Mouse (Mus musculus): ENCODE results near the gene Ulk4. TPM values are rescaled to one million over a fixed set of nuclear protein-coding genes. Genes with fewer than 3 reads are reported as not detected.

Ulk4 gene
- total RNA-seq, 1 experiment from 2014 or later, result 4.0 TPM

GRCm38 (mm10) chr9:121132549-121132948, 144.4 kb downstream of the Ulk4 start:
- ATAC-seq (ENCODE audit: extremely low read depth, insufficient number of reproducible peaks, low FRiP score, poor library complexity, severe bottlenecking), result no peak

GRCm38 (mm10) chr9:121129533-121129932, 147.5 kb downstream of the Ulk4 start:
- ATAC-seq (ENCODE audit: extremely low read depth, insufficient number of reproducible peaks, low FRiP score, poor library complexity, severe bottlenecking), result no peak

DNA sequence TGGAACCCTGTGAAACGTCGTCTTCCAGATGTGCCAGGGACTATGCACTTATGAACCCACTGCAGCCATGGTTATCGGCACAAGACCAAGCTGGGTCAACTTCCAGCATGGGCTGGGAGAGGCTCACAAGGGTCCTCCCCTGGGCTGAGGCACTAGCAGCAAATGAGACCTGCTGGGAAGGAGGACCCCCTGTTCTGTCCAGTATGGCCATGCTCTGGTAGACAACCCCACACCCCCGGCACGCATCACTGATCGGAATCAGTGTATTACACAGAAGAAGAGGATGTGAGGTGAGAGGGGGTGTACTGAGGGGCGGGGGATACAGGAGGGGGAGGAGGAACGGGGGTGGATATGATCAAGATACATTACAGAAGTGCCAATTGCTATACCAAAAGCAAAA, 148.1 kb downstream of the Ulk4 start:
- no peak for ATAC-seq (ENCODE audit: extremely low read depth, insufficient number of reproducible peaks, low FRiP score, poor library complexity, severe bottlenecking)

DNA sequence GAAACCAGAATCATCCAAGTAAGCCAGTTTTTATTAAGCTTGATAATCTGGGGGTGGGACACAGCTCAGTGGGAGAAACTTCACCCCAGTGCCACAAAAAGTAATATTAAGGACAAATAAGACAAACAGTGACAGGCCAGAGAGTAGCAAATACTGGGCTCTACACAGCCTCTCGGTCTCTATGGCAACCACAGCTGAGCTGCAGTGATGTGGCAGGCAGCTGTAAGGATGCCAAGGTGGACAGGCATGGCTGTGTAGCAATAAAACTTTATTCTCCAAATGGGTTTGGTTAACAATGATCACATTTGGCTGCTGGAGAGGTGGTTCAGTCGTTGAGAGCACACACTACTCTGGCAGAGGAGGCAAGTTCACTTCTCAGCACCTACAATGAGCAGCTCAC, 150.0 kb downstream of the Ulk4 start:
- ATAC-seq (ENCODE audit: extremely low read depth, insufficient number of reproducible peaks, low FRiP score, poor library complexity, severe bottlenecking), result no peak

DNA sequence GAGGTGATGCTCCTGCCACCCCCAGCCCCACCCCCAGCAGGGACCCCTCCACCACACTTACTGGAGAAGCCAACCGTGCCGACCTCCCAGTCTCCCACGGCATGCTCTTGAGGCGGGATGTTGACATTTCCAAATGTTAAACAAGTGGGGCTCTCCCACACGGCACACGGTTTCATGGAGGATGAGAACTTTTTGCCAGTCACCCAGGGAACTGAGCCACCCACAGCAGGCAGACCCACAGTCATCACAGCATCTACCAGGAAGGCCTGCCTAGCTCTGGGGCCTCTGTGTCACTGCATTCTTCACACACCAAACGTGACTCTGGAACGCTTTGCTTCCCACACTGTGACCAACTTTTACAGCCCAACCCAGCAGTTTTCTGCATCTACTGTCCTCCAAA, 152.3 kb downstream of the Ulk4 start:
- ATAC-seq (ENCODE audit: extremely low read depth, insufficient number of reproducible peaks, low FRiP score, poor library complexity, severe bottlenecking), result no peak

DNA sequence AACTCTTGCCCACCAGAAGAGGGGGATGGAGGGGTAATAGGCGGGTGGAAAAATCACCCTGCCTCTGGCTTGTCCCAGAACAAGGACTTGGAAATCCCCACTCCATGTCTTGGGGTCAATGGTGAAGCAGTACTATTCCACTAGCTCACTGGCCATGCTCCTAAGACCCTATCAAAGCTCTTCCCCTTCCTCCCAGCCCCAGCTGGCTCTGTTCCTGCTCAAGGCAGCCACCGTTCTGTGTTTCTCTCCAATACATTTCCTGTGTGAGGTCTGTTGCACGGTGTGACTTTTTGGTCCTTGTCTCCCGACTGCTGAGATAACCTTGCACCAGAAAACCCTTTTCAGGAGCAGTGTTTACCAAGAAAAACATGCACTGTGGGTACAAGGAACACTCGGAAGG, 155.0 kb downstream of the Ulk4 start:
- no peak for ATAC-seq (ENCODE audit: extremely low read depth, insufficient number of reproducible peaks, low FRiP score, poor library complexity, severe bottlenecking)

DNA sequence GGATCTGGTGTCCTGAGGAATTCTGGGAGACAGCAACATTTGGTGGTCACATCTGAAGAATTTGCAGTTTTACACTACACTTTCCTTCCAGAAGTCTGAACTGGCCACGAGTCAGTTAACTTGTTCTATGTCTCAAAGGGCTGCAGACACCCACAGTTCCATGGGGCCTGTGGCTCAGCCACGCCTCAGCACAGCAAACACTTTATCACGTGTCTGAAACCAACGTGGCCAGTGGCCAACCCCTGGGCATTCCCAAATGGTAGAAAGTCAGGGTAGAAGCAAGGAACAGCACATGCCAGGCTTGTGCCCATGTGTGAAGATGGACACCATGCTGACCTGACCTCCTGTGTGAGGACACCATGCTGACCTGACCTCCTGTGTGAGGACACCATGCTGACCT, 159.1 kb downstream of the Ulk4 start:
- no peak for ATAC-seq (ENCODE audit: extremely low read depth, insufficient number of reproducible peaks, low FRiP score, poor library complexity, severe bottlenecking)

- ATAC-seq (ENCODE audit: extremely low read depth, insufficient number of reproducible peaks, low FRiP score, poor library complexity, severe bottlenecking), result no peak
These were observed 164.9 kb downstream of the Ulk4 start for GRCm38 (mm10) chr9:121112131-121112530.

DNA sequence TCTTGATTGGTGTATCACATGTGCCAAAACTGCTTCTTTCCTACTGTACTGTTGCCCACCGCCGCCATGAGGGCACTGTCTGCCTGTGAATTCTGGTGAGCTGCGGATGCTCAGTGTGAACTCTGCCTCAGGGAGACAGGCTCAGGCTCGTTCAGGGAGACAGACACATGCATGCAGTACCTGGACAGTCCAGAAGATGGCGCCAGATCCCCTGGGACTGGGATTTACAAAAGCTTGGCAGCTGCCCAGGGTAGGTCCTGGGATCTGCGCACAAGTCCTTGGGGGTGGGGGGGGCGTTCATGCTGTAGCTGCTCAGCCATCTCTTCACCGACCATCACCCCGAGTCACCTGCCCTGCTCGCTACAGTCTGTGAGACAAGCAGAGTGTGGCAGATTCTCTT, 168.9 kb downstream of the Ulk4 start:
- ATAC-seq (ENCODE audit: extremely low read depth, insufficient number of reproducible peaks, low FRiP score, poor library complexity, severe bottlenecking), result no peak

- no peak for ATAC-seq (ENCODE audit: extremely low read depth, insufficient number of reproducible peaks, low FRiP score, poor library complexity, severe bottlenecking)
These were observed 169.4 kb downstream of the Ulk4 start for GRCm38 (mm10) chr9:121107643-121108042.

DNA sequence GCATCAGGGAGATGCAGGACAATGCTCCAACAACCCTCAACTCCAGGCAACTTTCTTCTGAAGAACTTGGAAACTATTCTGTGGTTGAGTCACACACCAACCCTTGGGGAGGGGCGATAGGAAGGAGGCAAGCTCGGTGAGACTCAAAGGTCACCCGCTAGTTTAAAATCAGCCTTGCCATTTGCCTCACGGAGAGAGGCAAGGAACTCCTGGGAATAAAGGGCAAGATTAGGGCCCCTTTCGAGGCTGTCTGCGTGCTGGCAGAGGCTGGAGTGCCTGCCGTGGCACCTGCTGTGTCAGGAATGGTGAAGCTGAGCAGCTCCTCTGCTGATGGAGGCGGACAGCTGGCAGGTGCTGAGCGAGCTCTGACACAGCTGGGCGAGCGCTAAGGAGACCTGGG, 169.9 kb downstream of the Ulk4 start:
- no peak for ATAC-seq (ENCODE audit: extremely low read depth, insufficient number of reproducible peaks, low FRiP score, poor library complexity, severe bottlenecking)

DNA sequence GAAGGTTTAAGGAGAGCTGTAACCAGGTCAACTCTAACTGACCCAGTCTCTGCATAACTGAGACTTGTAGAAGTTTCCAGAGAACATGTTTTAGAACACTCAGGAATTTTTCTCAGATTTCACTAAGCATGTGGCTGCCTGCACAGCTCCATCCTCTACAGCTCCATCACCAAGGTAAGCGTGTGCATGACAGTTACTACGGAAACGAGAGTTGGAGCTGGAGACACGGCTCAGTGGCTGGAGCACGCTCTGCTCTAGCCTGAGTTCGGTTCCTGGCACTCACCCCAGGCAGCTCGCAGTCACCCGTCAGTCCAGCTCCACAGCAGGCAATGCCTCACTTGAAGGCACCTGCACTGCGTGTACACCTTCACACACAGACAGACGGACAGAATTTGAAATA, 175.5 kb downstream of the Ulk4 start:
- ATAC-seq (ENCODE audit: extremely low read depth, insufficient number of reproducible peaks, low FRiP score, poor library complexity, severe bottlenecking), result no peak

- no peak for ATAC-seq (ENCODE audit: extremely low read depth, insufficient number of reproducible peaks, low FRiP score, poor library complexity, severe bottlenecking)
These were observed 177.5 kb downstream of the Ulk4 start for GRCm38 (mm10) chr9:121099453-121099852.

DNA sequence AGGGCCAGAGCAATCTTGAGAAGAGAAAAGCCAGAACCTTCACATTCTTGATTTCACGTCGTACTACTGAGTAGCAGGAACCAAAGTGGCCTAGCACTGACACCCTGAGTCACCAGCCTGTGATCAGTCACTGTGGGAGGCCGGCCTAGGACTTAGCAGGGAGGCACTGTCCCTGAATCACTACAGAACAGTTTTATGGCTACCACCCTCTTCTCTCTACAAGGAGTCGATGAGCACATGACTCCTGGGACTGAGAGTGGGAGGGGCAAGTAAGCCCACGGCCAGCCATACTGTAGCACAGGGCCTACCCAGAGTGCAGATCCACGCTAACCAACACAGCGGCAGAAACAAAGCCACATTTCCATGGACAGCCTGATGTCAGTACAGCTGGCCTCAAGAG, 183.2 kb downstream of the Ulk4 start:
- ATAC-seq (ENCODE audit: extremely low read depth, insufficient number of reproducible peaks, low FRiP score, poor library complexity, severe bottlenecking), result no peak

DNA sequence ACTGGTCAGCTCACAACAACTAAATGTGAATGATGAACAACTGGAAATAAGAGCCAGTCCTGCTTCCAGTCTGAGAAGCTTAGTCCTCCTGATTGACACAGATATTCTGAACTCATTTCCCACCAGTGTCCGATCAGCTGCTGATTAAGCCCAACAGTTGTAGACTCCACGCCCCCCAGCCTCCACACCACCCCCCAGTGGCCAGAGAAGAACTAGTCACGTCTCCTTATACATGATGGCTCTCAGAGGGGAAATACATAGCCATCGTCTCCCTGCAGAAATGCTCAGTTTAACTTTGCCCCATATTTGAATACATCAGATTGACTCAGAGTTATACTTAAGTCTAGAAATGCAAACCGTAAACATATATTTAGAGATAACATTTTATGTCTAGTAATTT, 184.4 kb downstream of the Ulk4 start:
- ATAC-seq (ENCODE audit: extremely low read depth, insufficient number of reproducible peaks, low FRiP score, poor library complexity, severe bottlenecking), result no peak

GRCm38 (mm10) chr9:121091016-121091735, 185.8 kb downstream of the Ulk4 start:
- no peak for ATAC-seq (ENCODE audit: extremely low read depth, insufficient number of reproducible peaks, low FRiP score, poor library complexity, severe bottlenecking)

GRCm38 (mm10) chr9:121087661-121088060, 189.3 kb downstream of the Ulk4 start:
- no peak for ATAC-seq (ENCODE audit: extremely low read depth, insufficient number of reproducible peaks, low FRiP score, poor library complexity, severe bottlenecking)

- no peak for ATAC-seq (ENCODE audit: extremely low read depth, insufficient number of reproducible peaks, low FRiP score, poor library complexity, severe bottlenecking)
These were observed 192.8 kb downstream of the Ulk4 start for GRCm38 (mm10) chr9:121084191-121084590.

GRCm38 (mm10) chr9:121080834-121081233, 196.2 kb downstream of the Ulk4 start:
- no peak for ATAC-seq (ENCODE audit: extremely low read depth, insufficient number of reproducible peaks, low FRiP score, poor library complexity, severe bottlenecking)

DNA sequence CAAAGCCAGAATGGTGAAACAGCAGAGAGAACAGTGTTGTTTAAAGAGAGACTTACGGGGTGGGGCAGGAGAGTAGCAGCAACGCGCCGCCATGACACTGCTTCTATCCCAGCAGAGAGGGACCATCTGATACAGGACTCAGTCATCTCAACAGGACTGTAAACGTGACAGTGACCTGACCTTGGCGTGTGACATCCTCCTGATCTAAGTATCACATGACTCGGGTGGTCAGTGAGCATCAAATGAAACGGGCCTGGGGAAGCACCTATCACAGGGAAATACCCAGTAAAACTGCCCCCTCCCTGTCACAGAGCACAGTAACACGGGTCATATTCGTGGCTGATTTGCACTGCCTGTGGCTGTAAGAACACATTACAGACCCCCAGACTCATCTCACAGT, 196.6 kb downstream of the Ulk4 start:
- no peak for ATAC-seq (ENCODE audit: extremely low read depth, insufficient number of reproducible peaks, low FRiP score, poor library complexity, severe bottlenecking)

GRCm38 (mm10) chr9:121079388-121080088, 197.5 kb downstream of the Ulk4 start:
- no peak for ATAC-seq (ENCODE audit: extremely low read depth, insufficient number of reproducible peaks, low FRiP score, poor library complexity, severe bottlenecking)
